Mouse (Mus musculus) embryonic fibroblast, embryonic 13.5 days (primary cell): ENCODE measurements around the gene Lasp1. TPM values are rescaled to one million over a fixed set of nuclear protein-coding genes. Genes with fewer than 3 reads are reported as not detected.
"Not testable (repeated sequence)": the region's sequence is repeated elsewhere in the genome, so short reads cannot be mapped to it uniquely, and the experiment has no call there.

ENCODE experiments used
- H3K27ac ChIP-seq: 2 replicates; pipeline ENCODE4 v1.5.1; 2012; ENCODE audit warnings: low read length, control low read depth, inconsistent platforms; ENCODE audit not compliant: insufficient read depth
- H3K4me1 ChIP-seq: 2 replicates; pipeline ENCODE4 v1.6.1; 2011; ENCODE audit warnings: low read length; ENCODE audit not compliant: control insufficient read depth, insufficient read depth
- H3K4me3 ChIP-seq: 2 replicates; pipeline ENCODE4 v1.5.1; 2011; ENCODE audit warnings: mild to moderate bottlenecking, control low read depth, low read length; ENCODE audit not compliant: insufficient read depth
- CTCF ChIP-seq: IDR thresholded peaks from 2 replicates; pipeline ENCODE4 v1.5.1; 2011; ENCODE audit warnings: mild to moderate bottlenecking, control low read depth, low read length, moderate library complexity, borderline replicate concordance; ENCODE audit not compliant: insufficient read depth
- POLR2A ChIP-seq: IDR thresholded peaks from 2 replicates; pipeline ENCODE4 v1.6.1; 2011; ENCODE audit warnings: low read depth, mild to moderate bottlenecking, control low read depth, low read length, moderate library complexity
- polyA plus RNA-seq: library from polyadenylated mRNA; stranded (reverse); fragments of >200 nt; gene quantifications from 2 replicates; pipeline ENCODE4 v1.2.4, GENCODE M21; 2011; ENCODE audit warnings: low read depth; ENCODE audit not compliant: missing spikeins, insufficient read length

Gene Lasp1
- polyA plus RNA-seq, 1 experiment, result 243 TPM

DNA sequence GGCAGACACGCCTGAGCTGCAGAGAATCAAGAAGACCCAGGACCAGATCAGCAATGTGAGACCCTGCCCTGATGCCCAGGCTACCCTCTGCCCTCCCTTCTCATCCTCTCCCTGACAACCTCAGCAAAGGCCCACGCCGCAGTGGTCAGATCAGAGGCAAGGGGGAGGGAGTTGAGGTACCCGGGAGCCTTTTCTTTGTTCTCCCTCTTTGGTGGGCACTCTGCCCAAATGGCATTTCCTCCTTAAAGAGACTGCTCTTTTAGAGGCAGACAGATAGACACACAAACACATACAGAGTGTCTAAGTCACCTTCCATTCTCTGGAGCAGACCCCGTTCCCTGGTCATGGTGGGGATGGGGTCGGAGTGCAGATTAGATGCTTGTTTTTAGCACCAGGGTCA lies 26.1 kb downstream of the Lasp1 start:
- Histone ChIP-seq H3K4me3 (no peak overlapping the region), H3K27ac (no peak overlapping the region), H3K4me1 (peaks cover 16% of the 10 kb centered on the region)
- TF ChIP-seq POLR2A, result no peak

DNA sequence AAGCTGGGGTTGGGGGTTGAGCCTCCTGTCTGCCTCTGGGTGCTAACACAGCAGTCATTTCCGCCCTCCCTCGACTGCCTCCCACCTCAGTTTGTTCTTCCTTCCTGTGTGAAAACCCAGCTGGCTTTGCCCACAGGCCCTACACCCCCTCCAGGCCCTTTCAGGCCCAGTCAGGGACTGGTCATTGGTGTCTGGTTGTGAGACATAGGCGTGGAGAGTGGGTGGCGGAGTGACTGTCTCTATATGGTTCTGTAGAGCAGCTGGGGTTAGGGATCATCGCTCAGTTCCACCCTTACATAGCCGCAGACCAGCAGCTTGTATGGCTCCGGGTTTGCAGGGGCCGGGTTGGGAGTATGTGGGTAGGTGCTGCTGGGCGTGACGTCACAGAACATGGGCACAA lies 26.5 kb downstream of the Lasp1 start:
- Histone ChIP-seq H3K27ac (no peak overlapping the region), H3K4me3 (no peak overlapping the region), H3K4me1 (peaks cover 16% of the 10 kb centered on the region)
- no peak for TF ChIP-seq CTCF
- TF ChIP-seq POLR2A, result no peak

DNA sequence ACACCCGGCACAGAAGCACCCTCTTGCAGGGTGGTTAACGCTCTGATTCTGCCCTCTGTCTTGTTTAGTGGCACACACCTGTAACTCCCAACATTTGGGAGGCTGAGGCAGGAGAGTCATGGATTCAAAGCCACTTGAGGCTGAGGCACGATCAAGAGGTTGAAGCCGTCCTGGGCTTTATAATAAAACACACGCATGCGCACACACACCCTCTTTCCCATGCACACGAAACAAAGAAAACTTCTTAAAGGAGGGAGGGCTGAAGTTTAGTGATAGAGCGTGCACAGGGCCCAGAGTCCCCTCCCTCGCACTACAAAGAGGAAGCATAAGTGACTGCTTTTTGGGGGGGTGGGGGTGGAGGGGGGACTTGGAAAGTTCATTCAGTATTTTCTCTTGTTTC lies 27.2 kb downstream of the Lasp1 start:
- TF ChIP-seq CTCF (no peak), POLR2A (no peak)
- Histone ChIP-seq H3K4me3 (no peak overlapping the region), H3K27ac (no peak overlapping the region), H3K4me1 (peaks cover 14% of the 10 kb centered on the region)

DNA sequence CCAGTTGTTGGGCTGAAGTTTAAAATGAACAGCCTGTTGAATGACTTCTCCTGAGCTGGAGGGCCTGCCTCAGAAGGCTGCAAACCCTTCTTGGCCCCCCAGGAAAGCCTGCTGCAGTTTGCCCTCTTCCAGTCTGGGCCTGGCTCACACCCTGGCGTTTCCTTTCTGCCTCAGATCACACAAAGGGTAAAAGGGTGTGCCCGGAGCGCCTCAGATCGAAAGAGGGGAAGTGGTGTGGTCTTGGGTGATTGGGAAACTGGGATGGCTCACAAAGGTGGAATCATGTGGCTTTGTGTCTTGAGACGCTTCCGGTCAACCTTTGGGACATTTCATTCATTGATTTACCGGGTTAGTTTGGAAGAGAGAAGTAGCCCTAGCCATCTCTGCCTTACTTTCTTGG lies 27.6 kb downstream of the Lasp1 start:
- Histone ChIP-seq H3K4me1 (peaks cover 10% of the 10 kb centered on the region), H3K4me3 (no peak overlapping the region), H3K27ac (no peak overlapping the region)
- no peak for TF ChIP-seq POLR2A

DNA sequence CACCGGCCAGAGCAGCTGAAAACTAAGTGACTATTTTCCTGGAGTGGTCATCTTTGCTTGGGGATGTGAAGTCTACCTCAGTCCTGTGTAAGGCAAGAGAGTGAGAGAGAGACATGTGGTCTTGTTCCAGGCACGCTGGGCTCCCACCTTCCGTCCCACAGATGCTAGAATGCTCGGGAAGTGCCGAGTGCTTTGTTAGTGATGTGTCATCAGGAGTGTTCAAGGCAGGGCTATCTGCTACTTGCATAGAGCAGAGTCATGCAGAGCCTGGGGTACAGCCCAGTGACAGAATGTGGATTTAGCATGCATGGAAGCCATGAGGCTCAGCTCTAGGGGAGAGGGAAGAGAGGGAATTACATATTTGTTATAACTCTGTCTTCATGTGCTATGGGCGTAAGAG lies 28.9 kb downstream of the Lasp1 start:
- Histone ChIP-seq H3K27ac (peak overlapping the region; percentile 7; the same call in 1 of the 2 replicates), H3K4me1 (peaks cover 7% of the 10 kb centered on the region), H3K4me3 (no peak overlapping the region)
- TF ChIP-seq POLR2A (no peak), CTCF (no peak)

DNA sequence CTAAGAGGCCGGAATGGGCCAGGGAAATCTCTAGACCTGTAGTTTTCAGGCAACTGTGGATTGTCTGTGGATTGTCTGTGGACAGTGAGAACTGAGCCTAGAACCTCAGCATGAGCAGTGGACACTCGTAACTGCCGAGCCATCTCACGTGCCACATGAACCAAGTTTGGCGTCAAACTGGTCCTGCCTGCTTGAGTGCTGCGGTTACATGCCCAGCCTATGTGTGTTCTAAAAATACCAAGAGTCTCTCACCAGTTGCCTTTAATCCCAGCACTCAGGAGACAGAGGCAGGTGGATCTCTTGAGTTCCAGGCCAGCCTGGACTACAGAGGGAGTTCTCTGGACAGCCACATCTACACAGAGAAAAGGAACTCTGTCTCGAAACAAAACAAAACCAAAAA lies 30.6 kb downstream of the Lasp1 start:
- TF ChIP-seq POLR2A (no peak), CTCF (no peak)
- Histone ChIP-seq H3K4me1 (peaks cover 7% of the 10 kb centered on the region), H3K27ac (no peak overlapping the region), H3K4me3 (no peak overlapping the region)

DNA sequence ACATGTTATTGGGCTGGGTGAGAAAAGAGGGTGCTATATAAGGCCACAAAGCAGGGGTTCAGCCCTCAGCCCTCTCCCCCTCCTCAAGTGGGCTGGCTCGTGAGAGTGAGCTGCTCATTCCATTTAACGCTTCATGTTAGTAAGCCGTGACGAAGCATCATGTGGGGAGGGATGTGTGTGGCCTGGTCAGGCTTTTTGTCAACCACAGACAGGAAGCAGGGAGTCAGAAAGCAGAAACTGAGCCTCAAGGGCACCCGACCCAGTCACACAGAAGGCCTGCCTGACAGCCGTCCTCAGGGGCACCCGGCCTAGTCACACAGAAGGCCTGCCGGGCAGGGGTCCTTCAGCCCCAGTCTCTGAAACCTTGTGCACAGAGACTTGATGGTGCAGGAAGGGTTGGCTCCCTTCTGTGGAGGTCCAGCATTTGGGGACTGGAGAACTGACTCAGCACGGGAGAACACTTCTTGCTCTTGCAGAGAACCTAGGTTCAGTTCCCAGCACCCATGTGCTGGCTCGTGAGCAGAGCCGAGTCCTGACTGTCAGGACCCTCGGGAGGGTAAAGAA lies 31.2 kb downstream of the Lasp1 start:
- Histone ChIP-seq H3K4me1 (peaks cover 7% of the 10 kb centered on the region), H3K4me3 (no peak overlapping the region), H3K27ac (no peak overlapping the region)
- TF ChIP-seq POLR2A (no peak), CTCF (no peak)

DNA sequence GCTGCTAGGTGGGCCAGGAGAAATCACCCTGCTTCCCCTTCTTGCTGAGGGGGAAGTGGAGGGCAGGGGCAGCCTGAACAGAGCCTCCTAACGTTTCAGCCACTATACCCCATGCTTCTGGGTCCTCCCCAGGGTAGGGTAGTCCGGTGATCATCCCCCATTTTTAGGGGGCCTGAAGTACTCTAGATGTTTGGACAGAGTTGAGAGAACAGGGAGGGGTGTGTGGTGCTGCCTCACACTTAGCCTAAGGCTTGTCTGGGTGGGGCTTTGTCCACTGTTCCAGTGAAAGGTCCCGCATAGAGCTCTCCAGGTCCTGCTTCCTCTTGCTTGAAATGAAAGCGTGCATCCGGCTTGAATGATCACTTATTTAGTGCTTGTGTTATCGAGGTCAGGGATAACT lies 31.7 kb downstream of the Lasp1 start:
- TF ChIP-seq POLR2A (no peak), CTCF (no peak)

DNA sequence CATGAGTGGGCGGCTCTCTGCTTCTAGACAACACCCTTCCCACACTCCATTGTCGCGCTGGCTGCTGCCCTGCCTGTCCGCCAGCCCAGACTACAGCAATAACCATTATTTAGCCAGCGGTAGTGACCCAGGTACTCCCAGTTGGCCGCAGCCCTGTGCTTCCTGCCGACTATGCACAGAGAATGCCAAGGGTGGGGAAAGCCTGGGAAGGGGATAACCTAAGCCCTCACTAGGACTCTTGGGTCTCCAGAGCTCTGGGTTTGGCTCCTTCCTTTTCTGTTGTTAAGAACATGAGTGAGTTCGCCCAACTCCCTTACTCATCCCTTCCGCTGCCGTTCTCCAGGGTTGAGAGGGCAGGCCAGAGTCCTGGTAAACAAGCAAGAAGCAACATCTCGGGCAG lies 33.2 kb downstream of the Lasp1 start:
- peaks cover 7% of the 10 kb centered on the region for H3K4me1 ChIP-seq
- no peak overlapping the region for H3K27ac ChIP-seq
- H3K4me3 ChIP-seq, result no peak overlapping the region
- TF ChIP-seq POLR2A (no peak), CTCF (no peak)

More for the DNA sequence above, 31.7 kb downstream of the Lasp1 start:
- H3K4me1 ChIP-seq, result peaks cover 7% of the 10 kb centered on the region
- H3K4me3 ChIP-seq, result no peak overlapping the region
- H3K27ac ChIP-seq, result no peak overlapping the region

DNA sequence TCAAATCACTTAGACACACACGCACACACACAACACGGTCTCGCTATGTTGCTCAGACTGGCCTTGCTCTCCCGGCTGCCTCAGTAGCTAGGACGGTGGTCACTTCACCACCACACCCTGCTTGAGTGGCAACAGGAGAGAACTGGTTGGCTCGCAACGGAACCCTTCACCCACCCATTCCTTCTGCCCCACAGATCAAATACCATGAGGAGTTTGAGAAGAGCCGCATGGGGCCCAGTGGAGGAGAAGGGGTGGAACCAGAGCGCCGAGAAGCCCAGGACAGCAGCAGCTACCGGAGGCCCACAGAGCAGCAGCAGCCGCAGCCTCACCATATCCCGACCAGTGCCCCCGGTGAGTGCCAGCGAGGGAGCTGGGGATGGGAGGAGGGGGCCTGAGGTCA lies 34.6 kb downstream of the Lasp1 start:
- no peak overlapping the region for H3K4me3 ChIP-seq
- H3K27ac ChIP-seq, result no peak overlapping the region
- TF ChIP-seq POLR2A (no peak), CTCF (no peak)
- H3K4me1 ChIP-seq, result no peaks in the 10 kb centered on the region

DNA sequence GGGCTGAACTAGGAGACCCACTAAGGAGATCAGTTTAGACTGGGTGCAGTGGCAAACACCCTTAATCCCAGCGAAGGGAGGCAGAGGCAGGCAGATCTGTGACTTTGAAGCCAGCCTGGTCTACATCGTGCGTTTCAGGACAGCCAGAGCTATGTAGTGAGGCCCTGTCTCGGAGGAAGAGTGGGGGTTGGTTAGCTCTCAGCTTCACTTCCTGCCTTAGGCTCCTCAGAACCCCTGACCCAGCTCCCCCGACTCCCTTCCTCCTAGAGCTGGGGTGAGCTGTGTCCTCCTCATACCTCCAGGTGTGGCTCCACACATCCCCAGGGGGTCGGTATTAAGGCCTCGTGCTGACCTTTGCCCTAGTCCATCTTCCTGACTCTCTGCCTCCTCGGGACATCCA lies 37.7 kb downstream of the Lasp1 start:
- Histone ChIP-seq H3K4me1 (no peaks in the 10 kb centered on the region), H3K27ac (no peak overlapping the region), H3K4me3 (no peak overlapping the region)
- TF ChIP-seq POLR2A, result no peak
- no peak for TF ChIP-seq CTCF

DNA sequence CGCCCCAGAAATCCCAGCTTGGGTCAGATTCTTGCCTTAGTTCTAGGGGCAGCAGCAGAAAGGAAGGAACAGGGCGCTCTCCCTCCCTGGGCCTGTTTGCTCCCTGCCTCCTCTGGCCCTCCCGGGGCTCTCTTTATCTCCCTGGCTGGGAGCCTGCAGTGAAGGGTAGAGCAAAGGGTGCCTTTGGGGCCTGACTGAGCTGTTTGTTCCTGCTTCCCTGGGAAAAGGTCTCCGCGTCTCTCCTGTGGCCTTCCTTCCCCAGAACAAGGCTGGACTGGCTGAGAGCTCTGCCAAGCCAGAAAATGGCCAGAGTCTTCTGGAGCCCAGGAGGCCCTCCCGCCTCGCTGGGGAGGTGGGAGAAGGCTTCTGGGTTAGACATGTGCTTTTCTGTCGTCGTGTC lies 38.3 kb downstream of the Lasp1 start:
- H3K27ac ChIP-seq, H3K4me1 ChIP-seq, H3K4me3 ChIP-seq: not testable (repeated sequence)
